Mouse (Mus musculus): ENCODE data around the gene Prrx1.
A peak's percentile ranks its signal among the peaks of the same experiment; 100 is the strongest.

The Prrx1 gene

DNA sequence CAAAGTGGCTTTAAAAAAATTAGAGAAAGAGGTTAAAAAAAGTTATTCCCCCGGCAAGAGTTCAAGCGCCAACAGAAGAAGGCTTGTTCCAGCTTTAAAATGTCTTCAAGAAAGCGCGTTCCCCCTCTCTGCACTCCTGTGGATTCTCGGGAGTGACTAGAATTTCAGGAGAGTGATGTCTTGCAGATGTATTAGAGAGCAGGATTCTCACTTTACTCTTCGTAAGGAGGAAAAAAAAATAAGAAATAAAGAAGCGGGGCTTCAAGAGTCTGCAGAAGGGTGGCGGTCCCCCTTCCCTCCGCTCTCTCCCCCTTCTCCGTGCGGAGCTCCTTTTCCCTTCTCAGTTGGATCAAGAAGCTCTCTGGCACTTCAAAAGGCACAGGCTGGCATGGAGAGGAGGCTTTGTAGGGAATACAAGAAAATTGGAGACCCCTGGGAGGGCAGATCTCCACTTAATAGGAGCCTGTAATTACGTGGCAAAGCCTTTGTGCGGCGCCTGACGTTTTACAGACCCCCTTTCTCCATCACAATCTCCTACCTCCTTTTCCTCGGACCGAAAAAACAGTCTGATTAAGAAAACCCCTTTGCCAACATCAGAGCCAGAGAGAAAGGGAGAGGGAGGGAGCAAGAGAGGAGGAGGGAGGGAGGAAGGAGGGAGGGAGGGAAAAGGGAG is at the start of gene Prrx1:
TSS of gene Prrx1 (minus strand) at position 610 of the 673 bp plus-strand sequence.
- no peak for DNase-seq (ENCODE audit: low spot score)

DNA sequence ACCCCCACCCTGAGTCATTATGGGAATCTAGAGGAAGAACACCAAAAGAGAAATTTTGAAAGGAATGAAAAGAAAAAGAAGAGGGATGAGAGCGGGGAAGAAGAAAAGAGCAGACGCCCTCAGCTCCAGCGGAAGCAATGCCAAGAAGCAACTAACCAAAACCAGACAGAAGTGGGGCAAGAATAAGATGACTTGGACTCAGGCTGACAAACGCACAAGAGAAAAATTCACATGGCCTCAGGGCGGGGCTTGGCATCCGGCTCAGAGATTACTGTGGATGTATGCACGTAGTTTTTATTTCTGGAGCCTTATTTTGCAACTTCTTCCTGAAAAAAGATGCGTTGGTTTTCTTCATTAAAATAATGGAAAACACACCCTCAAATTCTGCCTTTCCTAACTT is 48.7 kb upstream of the Prrx1 start:
- no peak for DNase-seq (ENCODE audit: low spot score)

DNA sequence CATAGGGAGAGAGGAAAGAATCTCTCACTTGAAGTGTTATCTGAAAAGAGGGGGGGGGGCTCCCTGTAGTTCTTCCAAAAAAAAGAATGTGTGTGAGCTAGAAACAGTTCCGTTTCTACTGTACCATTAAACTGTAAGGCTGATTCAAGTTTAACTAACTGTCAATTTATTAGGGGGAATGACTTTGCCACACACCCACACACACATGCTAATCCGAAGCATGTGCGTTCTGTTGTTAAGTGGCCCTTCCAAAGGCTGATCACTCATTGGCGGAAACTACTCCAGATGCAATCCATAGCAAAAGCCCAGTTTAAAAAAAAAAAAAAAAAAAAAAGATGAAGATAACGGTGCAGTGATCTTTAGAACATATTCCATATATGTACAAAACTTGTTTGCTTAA is 47.9 kb upstream of the Prrx1 start:
- no peak for DNase-seq (ENCODE audit: low spot score)

DNA sequence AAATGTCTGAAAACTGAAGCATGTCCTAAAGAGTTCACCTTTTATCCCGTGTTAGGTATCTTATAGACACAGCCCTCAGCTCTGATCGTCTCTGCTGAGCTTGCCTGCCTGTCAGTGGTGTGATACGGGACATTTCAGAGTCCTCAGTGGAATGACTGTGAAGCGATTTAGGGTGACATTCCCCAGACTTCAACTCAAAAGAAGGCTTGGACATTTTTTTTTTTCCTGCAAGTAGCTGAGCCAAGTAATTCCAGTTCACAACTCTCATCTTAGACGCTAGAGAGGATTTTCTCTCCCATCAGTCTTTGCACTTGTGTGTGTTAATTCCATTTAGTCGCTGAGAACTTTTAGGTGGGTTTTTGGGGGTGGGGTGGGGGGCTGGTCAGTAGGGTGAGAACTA is 47.3 kb upstream of the Prrx1 start:
- DNase-seq (ENCODE audit: low spot score) = no peak

DNA sequence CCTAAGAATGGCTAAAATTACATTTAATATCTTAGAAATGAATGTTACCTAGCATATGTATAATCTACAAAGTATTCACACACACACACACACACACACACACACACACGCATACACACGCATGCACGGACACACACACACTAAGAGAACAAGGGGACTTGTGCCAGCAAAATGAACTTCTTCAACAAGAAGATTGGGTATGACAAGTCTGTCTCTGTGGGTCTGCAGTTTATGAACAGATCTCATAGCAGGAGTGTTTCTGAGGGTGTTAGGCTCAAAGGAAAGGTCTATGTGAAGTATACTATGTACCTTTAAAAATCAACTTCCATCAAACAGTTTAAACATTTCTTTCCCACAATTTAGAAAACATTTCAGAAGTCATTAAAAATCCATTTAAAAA is 46.0 kb upstream of the Prrx1 start:
- no peak for DNase-seq (ENCODE audit: low spot score)

DNA sequence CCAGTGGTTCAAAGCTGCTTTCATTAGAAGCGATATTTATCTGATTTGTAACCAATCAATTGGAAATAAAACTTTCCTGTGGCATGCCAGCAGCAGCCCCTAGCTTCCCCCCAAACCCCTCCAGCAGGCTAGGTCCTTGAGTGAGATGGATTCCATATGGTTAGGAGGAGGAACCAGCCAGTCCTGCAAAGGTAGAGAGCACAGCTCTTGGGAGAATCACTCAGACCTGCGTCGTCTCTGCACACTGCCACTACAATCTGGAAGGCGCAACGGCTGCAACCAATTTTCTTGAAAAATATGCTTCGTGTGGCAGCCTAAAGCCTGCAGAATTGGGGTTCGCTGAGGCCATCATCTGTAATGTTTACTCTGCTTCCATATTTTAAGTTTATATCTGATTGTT is 44.7 kb upstream of the Prrx1 start:
- no peak for DNase-seq (ENCODE audit: low spot score)

DNA sequence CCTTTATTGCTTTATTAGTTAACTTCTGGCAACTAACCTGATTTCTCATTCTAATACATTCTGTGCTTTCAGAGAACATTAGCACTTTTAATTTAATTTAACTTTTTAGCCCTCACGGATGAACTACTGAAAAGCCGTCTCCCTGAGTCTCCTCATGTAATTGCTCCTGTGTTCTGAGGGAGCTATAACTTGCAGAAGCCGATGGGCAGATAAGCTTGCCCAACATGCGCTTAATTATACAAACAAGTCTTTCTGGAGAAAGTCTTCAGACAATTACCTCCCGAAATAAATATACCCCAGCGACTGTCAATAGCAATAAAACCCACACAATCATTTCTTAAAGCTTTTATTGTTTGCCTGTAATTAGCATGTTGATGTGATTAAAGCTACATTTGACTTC is 44.2 kb upstream of the Prrx1 start:
- no peak for DNase-seq (ENCODE audit: low spot score)

DNA sequence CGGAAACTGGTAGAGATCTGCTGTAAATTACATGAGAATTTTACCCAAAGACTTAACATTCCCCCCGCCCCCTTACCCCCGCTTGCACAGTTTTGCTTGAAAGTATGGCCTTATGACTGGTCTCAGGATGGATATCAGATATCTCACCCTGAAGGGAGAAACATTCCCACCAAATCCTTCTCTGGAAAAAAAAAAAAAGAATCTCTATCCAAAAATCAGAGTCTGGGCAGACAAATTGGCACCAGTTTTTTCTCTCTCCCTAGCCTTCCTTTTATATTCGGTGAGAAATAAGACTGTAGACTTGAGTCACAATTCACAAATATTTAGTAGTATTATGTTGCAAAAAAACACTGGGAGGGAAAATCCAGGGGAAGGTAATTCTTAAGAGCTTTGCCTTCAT is 42.7 kb upstream of the Prrx1 start:
- no peak for DNase-seq (ENCODE audit: low spot score)

DNA sequence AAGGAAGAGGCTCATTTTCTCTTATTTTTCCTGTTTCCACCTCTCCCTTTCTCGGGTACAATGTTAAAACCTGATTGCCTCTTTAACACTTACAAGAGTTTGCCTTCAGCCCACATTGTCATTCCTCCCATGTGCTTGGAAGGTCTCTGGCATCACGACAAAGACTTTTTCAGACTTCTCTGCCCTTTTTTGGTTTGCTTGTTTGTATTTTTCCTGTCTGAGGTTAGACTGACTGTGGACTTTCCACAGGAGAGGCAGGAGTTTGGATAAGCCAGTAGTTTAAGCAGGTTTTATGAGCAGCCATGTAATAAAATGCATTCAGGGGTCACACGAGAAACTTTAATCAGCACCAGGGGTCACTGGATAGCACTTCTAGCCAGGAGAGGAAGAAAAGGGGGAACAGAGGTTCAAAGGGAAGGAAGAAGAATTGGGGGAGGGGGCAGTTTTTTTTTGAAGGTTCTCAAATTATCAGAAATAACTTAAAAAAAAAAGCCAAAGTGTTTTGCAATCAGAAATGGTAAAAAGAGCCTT is 42.2 kb upstream of the Prrx1 start:
- DNase-seq (ENCODE audit: low spot score) = no peak

DNA sequence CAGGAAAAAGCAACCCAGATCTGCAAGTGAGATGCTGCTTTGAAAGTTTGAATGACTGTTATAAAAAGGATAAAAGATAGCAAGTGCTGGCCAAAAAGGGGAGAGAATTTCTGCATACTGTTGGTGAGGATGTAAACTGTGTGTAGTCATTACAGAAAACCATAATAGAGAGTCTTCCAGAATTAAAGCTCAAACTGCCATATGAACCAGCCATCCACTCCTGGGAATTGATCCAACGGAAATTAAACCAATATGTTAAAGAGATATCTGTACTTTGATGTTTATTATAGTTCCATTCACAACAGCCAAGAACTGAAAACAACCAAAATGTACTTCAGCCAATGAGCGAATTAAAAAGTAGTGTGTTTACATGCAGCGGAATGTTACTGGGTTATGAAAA is 37.5 kb upstream of the Prrx1 start:
- no peak for DNase-seq (ENCODE audit: low spot score)

DNA sequence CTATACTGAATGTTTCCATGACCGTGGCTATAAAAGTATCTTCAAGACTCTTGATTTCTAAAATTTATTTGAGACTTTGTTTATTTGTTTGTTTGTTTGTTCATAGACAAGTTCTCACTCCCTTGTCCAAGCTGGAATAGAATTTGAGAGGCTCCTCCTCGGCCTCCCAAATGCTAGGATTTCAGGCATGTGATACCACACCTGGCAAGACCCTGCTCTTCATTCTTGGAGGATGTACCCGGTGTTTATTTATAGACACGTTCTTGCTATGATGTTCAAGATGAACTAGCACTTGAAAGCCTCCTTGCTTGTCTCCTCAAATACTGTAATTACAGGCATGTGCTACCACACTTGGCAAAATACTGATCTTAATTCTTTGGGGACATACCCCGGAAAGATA is 32.0 kb upstream of the Prrx1 start:
- no peak for DNase-seq (ENCODE audit: low spot score)

DNA sequence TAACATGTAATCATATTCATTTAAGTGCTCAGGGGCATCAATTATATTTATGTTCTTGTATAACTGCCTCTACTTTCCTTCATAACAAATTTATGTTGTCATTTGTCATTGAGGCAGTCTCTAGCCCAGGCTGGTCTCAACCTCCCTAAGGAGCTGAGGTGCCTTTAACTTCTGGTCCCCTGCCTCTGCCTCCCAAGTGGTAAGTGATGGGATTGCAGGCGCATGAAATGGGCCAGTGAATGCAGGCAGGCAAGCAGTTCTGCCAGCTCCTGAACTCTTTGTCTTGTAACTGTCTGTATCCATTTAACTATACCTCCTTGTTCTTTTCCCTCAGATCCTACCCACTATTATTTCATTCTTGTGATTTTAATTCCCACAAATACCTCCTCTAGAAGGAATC is 31.4 kb upstream of the Prrx1 start:
- peak; percentile 44 for DNase-seq (ENCODE audit: low spot score)

DNA sequence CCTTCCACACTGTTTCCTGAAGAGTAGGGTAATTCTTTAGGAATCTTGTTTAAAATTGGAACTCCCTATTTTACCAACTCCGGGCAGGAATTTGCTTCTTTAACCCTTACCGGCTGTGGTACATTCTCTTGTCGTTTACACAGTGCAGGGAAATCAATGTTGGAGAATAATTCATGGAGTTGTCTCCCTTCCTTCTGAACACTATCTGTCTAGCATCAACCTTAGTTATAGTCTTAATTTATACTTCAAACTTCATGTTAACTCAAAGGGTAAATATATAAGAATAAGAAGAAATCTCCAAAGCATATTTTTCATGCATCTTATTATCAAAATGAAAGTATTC is 25.7 kb upstream of the Prrx1 start:
- no peak for DNase-seq (ENCODE audit: low spot score)

DNA sequence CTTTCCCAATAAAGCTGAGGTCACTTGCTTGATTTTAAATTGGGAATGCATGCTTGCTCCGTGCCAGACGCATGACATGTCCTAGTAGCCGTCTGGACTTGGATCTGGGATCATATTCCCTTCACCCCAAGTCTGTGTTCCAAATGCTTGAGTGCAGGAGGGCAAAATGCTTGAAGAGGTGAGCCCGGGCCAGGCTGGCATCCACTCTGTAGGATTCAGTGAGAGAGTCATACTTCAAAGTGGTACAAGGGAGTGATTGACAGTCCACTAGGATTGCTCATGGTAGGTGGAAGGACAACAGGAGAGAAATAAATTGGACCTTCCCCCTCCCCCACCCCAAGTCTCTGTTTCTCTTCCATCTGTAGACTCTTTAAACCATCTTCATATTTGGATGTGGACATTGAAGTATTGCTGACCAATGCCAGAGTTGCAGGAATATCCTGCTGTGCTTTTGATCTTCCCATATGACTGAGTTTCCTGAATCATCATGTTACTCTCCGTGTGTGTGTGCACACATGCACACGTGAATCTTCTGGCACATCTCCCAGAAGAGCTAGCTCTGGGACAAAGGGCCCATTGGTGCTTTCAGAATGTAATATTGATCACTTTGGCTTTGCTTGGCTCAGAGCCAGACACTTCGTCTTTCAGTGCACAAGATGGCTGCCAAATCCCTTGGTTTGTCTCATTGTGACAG is 25.2 kb upstream of the Prrx1 start:
- no peak for DNase-seq (ENCODE audit: low spot score)

DNA sequence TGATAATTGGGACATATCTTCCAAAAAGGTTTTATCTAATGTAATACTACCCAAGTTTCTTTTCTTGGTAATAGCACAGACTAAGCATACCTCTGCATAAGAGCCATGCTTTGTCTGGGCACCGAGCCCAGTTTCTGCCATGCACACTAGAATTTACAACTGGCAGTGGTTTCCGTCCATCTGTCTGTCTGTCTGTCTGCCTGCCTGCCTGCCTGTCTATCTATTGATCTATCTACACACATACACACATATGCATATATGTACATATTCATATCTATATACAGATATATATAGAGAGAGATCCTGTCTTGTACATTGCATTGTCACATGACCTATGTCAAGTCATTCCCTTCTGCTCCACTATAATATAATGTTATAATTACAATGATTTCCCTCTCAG is 24.3 kb upstream of the Prrx1 start:
- no peak for DNase-seq (ENCODE audit: low spot score)

DNA sequence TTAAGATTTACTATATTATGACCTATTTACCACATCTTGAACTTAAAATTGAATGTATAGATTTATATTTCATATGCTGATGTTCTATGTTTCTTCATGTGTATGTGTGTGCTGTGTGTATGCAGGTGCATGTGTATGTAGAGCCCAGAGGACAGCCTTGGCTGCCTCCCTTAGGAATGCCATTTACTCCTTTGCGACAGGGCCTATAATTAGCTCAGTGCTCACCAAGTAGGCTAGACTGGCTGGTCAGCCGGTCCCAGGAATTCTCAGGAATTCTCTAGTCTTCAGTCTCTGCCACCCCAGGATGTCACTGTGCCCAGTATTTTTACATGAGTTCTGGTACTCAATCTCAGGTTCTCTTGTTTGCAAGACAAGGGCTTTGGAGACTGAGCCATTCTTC is 13.8 kb upstream of the Prrx1 start:
- DNase-seq (ENCODE audit: low spot score) = no peak

DNA sequence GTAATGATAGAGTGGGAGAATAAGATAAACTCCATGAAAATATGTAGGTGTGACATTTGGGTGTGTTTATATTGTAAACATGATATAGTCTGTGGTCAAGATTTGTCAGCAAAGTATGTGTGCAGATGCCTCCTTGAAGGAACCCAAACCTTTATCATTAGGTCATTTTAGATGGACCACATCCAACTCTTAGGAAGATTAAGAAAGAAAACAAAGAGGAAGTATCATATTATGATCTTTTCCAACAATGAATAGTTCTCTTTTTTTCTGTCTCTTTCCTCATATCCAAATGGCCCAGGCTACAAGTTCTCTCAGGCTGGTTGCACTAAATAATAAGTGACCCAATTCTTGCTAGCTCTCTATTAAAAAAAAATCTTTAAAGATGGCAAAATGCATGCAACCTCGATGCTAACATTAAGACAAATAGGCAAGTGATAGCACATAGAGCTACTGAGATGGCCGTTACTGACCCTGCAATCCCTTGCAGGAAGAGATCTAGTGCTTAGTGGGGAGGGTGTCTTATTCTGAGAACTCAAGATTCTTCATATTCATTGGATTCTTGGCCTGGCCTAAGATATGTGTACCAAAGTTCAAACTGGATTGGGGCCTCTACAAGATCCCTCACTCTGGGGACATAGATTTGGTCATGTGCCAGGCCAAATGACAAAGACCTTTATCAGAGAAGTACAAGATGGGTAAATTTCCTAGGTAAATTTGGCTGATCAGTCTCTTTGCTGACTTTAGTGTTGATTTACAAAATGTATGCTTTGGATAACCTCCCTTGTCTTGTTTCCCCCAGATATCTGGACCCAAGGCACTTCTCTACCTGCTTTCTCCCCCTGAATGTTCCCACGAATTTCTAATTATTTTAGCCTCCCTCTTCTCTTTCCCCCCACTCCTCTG is 6.4 kb upstream of the Prrx1 start:
- DNase-seq (ENCODE audit: low spot score) = no peak

DNA sequence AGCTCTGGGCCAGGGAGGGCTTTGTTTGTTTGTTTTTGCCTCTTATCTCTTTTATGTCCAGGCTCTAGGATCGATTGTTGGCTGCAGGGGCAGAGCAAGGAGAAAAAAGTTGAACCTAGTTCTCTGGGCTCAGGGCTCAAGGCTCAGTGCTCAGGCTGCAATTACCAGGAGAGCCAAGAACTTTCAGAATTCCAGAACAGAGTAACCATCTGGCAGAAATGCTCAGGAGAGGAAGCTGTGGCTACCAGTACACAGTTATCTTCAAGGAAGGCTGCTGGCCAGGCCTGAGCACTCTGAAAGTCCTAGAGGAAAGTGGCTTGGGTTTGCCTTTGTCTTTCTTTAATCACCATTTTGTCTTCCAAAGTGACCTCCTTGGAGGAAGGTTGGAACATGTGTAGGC is 3.4 kb upstream of the Prrx1 start:
- DNase-seq (ENCODE audit: low spot score) = no peak

DNA sequence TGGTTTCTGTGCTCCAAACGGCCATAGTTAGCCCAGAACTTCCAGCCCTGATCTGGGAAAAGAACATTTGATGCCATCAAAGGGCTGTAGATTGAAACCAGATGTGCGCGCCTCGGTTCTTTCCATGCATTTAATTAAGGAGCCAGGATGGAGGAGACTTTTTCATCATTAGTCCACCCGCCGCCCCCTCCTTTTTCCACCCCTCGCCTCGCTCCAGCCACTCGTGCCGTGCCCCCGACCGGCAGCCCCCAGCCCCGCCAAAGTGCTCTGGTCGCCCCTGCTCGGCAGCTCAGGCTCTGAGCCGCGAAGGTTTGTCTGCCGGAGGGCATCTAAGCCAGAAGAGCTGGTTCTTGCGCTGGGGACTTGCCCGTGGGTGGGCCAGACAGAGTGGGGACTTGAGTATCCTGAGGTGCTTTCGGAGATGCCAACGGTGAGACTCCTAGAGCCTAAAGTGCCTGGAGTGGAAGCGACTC is 1.4 kb upstream of the Prrx1 start:
- peak; percentile 45 for DNase-seq (ENCODE audit: low spot score)

DNA sequence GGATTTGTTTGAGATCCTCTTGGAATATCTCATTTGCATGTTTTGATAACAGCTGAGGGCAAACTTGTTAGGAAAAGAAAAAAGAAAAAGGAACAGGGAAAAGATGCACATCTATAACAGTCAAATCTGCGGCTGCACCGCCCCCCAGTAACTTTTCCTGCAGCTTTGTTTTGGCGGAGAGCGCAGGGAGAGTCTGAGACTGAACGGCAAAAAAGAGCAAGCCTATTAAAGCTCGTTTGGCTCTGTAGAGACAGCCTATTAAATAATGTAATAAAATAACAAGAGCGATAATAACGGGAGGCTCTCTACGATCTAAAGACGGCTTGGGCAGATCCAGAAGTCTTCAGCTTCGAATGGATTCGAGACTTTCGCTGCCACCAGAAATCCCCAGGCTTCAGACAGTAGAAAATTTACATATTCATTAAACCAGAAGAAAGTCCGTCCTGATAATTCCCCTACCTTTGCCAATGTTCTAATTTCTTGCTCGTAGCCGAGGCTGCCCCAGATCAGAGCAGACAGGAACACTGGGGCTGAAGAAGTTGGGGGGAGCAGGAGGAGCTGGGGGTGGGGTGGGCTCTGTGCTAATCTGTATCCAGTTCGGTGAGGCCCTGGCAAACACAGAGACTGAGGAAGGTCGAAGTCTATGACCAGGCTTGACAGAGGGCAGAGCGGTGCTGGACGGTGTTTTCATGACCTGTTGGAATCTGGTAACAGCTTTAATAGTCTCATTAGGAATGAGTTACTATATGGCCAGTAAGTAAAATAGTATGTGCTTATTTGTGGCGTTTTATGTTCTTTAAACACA is 613 bp upstream of the Prrx1 start:
- DNase-seq (ENCODE audit: low spot score) = no peak

DNA sequence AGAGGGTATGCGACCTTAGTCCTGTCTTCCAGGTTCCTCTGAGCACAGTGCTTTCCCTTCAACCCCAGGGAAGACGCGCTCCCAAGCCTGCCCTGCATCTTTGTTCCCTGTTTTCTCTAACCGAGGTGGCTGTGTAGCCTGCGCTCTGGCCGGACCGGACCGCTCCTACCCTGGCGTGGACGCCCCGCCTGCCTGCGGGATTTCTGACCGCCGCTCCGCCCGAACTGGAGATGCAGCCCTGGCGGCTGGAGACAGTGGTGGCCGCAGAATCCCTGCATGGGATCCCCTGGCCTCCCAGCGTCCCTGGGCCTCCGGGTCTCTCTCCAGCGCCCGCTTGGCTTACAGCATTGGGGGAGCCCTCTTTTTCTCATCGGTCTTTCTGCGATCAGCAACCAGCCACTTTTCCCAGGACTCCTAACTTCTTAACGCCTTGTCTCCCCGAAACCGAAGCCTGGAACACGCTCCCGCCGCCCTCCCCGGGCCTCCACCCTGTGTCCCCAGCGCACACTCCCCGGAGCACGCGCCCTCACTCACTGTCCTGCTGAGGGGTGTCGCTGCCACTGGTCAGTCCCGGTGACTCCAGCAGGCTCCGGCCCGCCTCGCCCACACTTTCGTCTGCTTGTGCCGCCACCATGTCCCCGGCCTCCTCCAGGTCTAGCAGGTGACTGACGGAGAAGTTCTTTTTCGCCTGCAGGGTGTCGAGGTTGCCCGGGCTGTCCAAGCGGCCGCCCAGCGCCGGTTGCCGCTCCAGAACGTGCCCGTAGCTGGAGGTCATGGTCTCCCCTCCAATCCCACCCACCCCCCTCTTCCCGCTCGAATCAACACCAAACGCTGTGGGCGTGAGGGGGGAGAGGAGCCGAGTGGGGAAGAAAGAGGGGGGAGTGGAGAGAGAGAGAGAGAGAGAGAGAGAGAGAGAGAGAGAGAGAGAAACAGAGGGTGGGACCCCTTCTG is 1.4 kb downstream of the Prrx1 start:
- peak; percentile 70 for DNase-seq (ENCODE audit: low spot score)

Data from testis, postnatal 10 days (tissue).